Mouse (Mus musculus) bone marrow macrophage, adult 2 months (primary cell): ENCODE results near the gene Clec2i.

Experiments
- CTCF ChIP-seq: IDR thresholded peaks from 2 replicates; pipeline ENCODE4 v1.5.1; 2012; ENCODE audit warnings: low read depth, mild to moderate bottlenecking, low read length, moderate library complexity
- POLR2A ChIP-seq: IDR thresholded peaks from 2 replicates; pipeline ENCODE4 v1.6.1; 2012; ENCODE audit warnings: mild to moderate bottlenecking, low read depth, low read length, borderline replicate concordance

DNA sequence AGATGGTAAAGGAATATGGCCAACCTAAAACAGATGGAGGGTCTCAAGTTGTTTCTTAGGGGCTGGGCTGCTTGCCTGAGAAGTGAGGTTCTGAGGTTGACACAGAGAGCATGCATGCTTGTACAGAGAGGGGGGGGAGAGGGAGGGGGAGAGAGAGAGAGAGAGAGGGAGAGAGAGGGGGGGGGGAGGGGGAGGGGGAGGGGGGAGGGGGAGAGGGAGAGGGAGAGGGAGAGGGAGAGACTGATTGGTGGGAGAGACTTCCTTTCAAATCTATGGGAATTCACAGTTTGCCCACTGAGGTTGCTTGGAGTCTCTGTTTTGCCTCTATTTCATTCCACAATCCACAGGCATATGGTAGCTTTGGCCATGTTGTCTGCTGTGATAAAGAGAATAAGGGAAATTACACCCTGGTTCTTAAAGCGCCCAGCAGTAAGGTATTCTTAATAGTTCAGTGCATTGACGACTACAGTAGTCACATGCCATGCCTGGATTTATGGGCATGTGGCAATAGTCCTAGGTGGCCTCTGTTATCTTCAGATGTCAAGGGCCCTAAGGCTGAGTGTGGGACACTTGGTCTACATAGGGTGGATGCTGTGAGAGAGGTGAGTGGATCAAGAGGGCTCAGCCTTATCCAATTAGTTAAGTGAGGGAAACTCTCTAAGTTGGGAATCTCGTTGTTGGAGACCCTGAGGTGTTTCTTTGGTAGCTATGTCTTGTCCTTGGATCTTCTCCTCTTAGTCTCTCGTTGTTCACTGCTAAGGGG, 45.9 kb upstream of the Clec2i start:
- no peak for TF ChIP-seq CTCF
- TF ChIP-seq POLR2A = no peak
